Mouse (Mus musculus) lung, embryonic 14.5 days (tissue): Measurements from ENCODE around the gene Trim47. TPM values are rescaled to one million over a fixed set of nuclear protein-coding genes. Genes with fewer than 3 reads are reported as not detected.

ENCODE experiments used
- ATAC-seq: fragments of 200-750 bp; cut with Nextera tagmentation; 2 replicates; pipeline ENCODE4 v1.8.0; 2017; ENCODE audit warnings: mild to moderate bottlenecking, moderate TSS enrichment, moderate library complexity; ENCODE audit not compliant: insufficient read depth
- DNase-seq: peaks from one replicate; pipeline ENCODE4 v3.0.0-alpha.2; 2015
- H3K27ac ChIP-seq: fragments of 300-500 bp; sonication (generic); 2 replicates; pipeline ENCODE4 v1.5.1; 2014; ENCODE audit warnings: low read depth, mild to moderate bottlenecking, moderate library complexity
- H3K27me3 ChIP-seq: fragments of 300-500 bp; sonication (generic); 2 replicates; pipeline ENCODE4 v1.6.1; 2014; ENCODE audit warnings: low read length, control low read depth; ENCODE audit not compliant: insufficient read depth
- H3K36me3 ChIP-seq: fragments of 300-500 bp; sonication (generic); 2 replicates; pipeline ENCODE4 v1.6.1; 2014; ENCODE audit warnings: control low read depth; ENCODE audit not compliant: insufficient read depth
- H3K4me1 ChIP-seq: fragments of 300-500 bp; sonication (generic); 2 replicates; pipeline ENCODE4 v1.6.1; 2014; ENCODE audit warnings: antibody characterized with exemption, control low read depth; ENCODE audit not compliant: insufficient read depth
- H3K4me2 ChIP-seq: fragments of 300-500 bp; sonication (generic); 2 replicates; pipeline ENCODE4 v1.6.1; 2014; ENCODE audit warnings: mild to moderate bottlenecking
- H3K4me3 ChIP-seq: fragments of 300-500 bp; sonication (generic); 2 replicates; pipeline ENCODE4 v1.5.1; 2014; ENCODE audit warnings: low read depth, low read length
- H3K9ac ChIP-seq: fragments of 300-500 bp; sonication (generic); 2 replicates; pipeline ENCODE4 v1.6.1; 2014
- H3K9me3 ChIP-seq: fragments of 300-500 bp; sonication (generic); 2 replicates; pipeline ENCODE4 v1.6.1; 2016; ENCODE audit warnings: low read depth, low read length, control low read depth
- CTCF ChIP-seq: IDR thresholded peaks from 2 replicates; pipeline ENCODE4 v1.5.1; 2016; ENCODE audit warnings: antibody characterized with exemption, low read depth
- WGBS: fragments of 180-500 bp; shearing (Covaris S2); extraction: QIAGEN DNeasy Blood & Tissue Kit; methylation state at CpG from one replicate; pipeline ENCODE4 v1.1.7; 2014; 5-methylcytosine and 5-hydroxymethylcytosine counted together
- polyA plus RNA-seq: library from polyadenylated mRNA; unstranded; fragments of >200 nt; fragmentation: Nextera tagmentation; extraction: Ambion mirVana; gene quantifications from 2 replicates; pipeline ENCODE4 v1.2.1, GENCODE M21; 2014

Trim47 gene
- polyA plus RNA-seq, 1 experiment from 2014 or later: 12.7 TPM

DNA sequence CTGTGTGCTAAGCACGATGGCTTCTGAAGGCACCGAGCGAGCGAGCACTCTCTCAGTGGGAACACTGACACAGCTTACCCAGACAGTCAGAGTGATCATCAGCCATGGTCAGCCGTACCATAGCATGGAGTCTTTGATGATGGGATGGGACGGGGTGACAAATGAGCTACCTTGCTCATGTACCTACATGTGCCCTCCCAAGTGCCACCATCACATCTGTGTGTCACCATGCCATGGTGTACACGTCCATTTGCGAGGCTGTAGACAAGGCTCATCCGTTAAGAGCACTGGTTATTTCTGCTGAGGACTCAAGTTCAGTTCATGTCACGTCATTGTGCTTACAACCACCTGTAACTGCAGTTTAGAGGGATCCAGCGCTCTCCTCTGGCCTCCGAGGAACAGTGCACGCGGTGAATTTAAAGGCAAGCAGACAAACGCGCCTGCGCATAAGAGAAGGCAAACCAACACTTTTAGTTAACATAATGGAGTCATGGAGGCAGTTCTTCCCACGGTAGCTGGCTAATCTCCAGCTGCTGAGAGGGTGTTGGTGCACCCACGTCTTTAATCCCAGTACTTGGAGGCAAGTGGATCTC, 15.3 kb downstream of the Trim47 start:
- TF ChIP-seq CTCF: no peak
- Histone ChIP-seq H3K4me1 (peaks cover 15% of the 10 kb centered on the region), H3K4me3 (no peak overlapping the region), H3K9me3 (no peaks in the 10 kb centered on the region), H3K27me3 (peaks cover 39% of the 10 kb centered on the region), H3K36me3 (no peaks in the 10 kb centered on the region), H3K4me2 (no peak overlapping the region), H3K9ac (no peak overlapping the region), H3K27ac (no peak overlapping the region)
- no peak for ATAC-seq
- WGBS: 82% methylated on average over 19 of the region's 19 CpGs
- no peak for DNase-seq

DNA sequence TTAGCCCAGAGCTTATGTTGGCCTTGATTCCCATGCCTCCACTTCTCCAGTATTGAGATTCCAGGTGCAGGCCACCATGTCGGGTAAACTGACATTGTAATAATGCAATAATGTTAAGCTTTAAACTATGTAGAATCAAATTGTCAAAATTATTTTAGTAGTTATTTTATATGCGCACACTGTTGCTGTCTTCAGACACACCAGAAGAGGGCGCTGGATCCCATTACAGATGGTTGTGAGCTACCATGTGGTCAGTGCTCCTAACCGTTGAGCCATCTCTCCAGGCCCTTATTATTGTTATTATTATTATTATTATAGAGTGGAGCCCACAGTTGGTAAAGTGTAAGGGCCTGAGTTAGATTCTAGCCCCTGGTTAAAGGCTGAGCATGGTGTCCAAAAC, 15.9 kb downstream of the Trim47 start:
- H3K9me3 ChIP-seq: no peaks in the 10 kb centered on the region
- ATAC-seq: no peak
- peak; percentile 36 for TF ChIP-seq CTCF
- no peak overlapping the region for H3K4me3 ChIP-seq
- H3K4me1 ChIP-seq: peaks cover 21% of the 10 kb centered on the region
- no peak overlapping the region for H3K4me2 ChIP-seq
- DNase-seq: no peak
- H3K27me3 ChIP-seq: peaks cover 41% of the 10 kb centered on the region
- no peak overlapping the region for H3K9ac ChIP-seq
- 74% methylated on average over 4 of the region's 4 CpGs for WGBS
- no peaks in the 10 kb centered on the region for H3K36me3 ChIP-seq
- no peak overlapping the region for H3K27ac ChIP-seq

DNA sequence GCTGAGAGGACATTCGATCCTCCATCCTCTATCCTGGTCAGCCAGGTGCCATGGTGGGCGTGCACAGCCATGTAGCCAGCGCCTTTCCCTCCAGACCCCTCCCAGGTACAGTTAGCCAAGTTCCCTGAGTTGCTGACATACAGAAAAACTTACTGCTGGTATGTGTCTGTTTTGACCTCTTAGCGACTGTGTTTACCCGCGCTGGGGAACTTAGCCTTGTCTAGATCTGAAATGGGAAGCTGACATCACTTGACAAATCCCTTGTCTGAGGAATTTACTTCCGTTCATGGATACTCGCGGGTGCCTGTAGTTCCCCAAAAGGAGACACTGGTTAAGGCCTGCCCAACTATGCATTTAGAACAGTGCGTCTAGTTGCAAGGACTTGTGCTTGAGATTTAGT, 16.5 kb downstream of the Trim47 start:
- ATAC-seq (peak; percentile 26; the same call in 1 of the 2 replicates), DNase-seq (peak; percentile 69)
- peak overlapping the region; percentile 52; the same call in 1 of the 2 replicates for H3K27ac ChIP-seq
- no peaks in the 10 kb centered on the region for H3K36me3 ChIP-seq
- no peak for TF ChIP-seq CTCF
- peaks cover 24% of the 10 kb centered on the region for H3K4me1 ChIP-seq
- peak overlapping the region; percentile 73 for H3K4me2 ChIP-seq
- peak overlapping the region; percentile 48 for H3K9ac ChIP-seq
- H3K9me3 ChIP-seq: no peaks in the 10 kb centered on the region
- H3K27me3 ChIP-seq: peaks cover 41% of the 10 kb centered on the region
- 14% methylated on average over 10 of the region's 10 CpGs for WGBS
- H3K4me3 ChIP-seq: peak overlapping the region; percentile 53

DNA sequence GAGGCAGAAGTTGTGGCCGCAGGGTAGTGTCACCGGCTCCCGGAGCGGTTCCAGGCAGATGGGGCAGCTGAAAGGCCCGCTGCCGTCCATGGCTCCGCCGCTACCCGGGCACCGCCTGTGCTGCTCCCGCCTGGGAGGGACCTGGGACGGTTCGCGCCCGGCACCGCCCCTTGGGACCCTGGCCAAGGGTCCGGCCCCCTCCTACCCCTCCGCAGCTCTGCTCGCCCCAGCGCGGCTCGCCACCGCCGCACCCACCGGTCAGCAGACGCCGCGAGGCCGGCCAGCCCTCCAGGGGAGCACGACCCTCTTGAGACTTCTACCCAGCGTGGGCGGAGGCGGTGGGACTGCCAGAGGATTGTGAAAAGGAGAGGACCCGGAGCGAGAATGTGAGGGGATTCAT, 16.9 kb downstream of the Trim47 start:
- no peak for TF ChIP-seq CTCF
- Histone ChIP-seq H3K27ac (peak overlapping the region; percentile 52), H3K9me3 (no peaks in the 10 kb centered on the region), H3K36me3 (no peaks in the 10 kb centered on the region), H3K27me3 (peaks cover 41% of the 10 kb centered on the region), H3K4me2 (peak overlapping the region; percentile 73), H3K4me3 (peak overlapping the region; percentile 53), H3K9ac (peak overlapping the region; percentile 48), H3K4me1 (peaks cover 24% of the 10 kb centered on the region)
- ATAC-seq: peak; percentile 75
- peak; percentile 76 for DNase-seq
- whole genome bisulfite sequencing: 2% methylated on average over 35 of the region's 35 CpGs

DNA sequence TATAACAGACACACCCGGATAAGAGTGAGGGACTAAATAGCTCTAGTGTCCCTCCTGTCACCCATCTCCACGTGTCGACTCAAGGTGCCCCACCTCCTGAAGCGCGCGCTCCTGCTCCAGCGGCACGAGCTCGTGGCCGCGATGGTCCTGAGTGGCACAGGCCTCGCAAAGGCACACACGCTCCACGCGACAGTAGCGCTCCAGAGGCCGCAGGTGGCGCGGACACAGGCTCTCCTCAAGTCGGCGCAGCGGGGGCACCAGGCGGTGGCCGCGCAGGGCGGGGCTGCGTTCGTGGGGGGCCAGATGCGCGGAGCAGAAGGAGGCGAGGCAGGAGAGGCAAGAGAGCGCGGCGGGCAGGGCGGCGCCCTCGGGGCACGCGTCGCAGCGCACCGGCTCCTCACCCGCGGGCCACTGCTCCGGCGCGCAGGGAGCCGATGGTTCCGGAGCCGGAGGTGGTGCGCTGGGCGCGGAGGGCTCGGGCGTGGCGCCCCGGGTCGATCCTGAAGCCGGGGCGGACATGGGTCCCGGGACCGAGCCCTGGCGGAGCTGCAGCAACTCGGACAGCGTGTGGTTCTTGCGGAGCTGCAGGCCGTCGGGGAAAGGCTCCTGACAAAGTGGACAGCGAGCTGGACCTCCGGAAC, 17.4 kb downstream of the Trim47 start:
- no peak for ATAC-seq
- no peak for DNase-seq
- Histone ChIP-seq H3K27me3 (peaks cover 41% of the 10 kb centered on the region), H3K4me3 (peak overlapping the region; percentile 53), H3K36me3 (no peaks in the 10 kb centered on the region), H3K4me2 (peak overlapping the region; percentile 73), H3K4me1 (peaks cover 25% of the 10 kb centered on the region), H3K27ac (peak overlapping the region; percentile 52), H3K9ac (peak overlapping the region; percentile 48), H3K9me3 (no peaks in the 10 kb centered on the region)
- WGBS: 1% methylated on average over 67 of the region's 70 CpGs
- no peak; the same call in 1 of the 2 replicates for TF ChIP-seq CTCF

DNA sequence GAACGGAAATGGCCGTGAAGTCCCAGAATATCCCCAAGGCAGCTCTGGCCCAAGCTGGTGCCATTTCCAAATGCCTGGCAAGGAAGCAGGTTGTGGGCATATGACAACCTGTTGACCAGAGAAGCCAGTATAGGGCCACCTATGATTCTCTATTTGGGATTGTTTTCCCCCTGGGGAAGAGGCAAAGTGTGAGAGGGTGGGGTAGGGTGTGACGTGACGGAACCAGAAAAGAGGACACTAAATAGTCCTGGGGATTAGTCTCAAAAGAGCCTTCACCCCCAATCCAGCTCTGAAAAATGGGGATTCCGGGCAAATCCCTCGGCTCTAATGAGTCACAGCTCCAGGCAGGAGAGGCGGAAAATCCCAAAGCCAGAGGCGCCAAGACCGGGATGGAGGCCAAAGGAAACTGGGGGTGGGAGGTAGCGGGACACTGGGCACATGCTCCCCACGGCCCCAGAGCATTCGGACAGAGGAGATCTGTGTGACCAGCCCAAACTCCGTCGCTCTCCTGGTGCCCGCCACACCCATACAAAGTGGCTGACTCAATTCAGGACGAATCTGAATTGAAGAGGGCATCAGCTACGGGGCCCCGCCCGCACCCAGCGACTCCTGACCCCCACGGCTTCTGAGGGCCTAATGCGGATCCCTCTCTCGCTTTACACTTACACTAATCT, 18.4 kb downstream of the Trim47 start:
- Histone ChIP-seq H3K27ac (no peak overlapping the region), H3K9ac (peak overlapping the region; percentile 48; the same call in 1 of the 2 replicates), H3K4me3 (peak overlapping the region; percentile 53), H3K36me3 (no peaks in the 10 kb centered on the region), H3K9me3 (no peaks in the 10 kb centered on the region), H3K4me1 (peaks cover 34% of the 10 kb centered on the region), H3K4me2 (peak overlapping the region; percentile 73), H3K27me3 (peaks cover 41% of the 10 kb centered on the region)
- DNase-seq (peak; percentile 48), ATAC-seq (no peak)
- TF ChIP-seq CTCF: no peak
- 9% methylated on average over 23 of the region's 23 CpGs for WGBS

DNA sequence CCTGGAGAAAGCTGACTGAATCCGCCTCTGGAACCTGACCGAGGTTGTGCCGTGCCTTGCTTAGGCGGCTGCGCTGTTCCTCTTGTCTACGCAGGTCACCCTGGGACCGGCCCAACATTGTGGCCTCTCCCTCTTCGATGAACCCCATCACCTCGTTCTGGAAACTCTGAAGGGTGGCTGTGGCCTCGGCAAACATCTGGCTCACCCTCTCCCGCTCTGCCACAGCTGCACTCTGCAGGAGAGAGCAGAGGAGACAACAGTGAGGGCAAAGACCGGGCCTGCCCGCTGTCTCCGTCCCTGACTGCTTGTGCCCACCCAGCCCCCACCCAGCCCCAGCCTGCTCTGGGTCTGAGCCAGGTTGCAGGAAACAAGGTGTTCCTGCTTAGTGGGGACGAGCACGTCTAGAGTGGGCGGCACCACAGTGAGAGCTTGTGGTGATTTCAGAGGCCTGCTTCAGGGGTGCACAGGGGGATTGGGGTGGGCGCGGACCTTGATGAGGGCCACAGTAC, 19.2 kb downstream of the Trim47 start:
- ATAC-seq (no peak), DNase-seq (no peak)
- H3K9me3 ChIP-seq: no peaks in the 10 kb centered on the region
- peaks cover 34% of the 10 kb centered on the region for H3K4me1 ChIP-seq
- TF ChIP-seq CTCF: no peak
- H3K27ac ChIP-seq: no peak overlapping the region
- H3K27me3 ChIP-seq: peaks cover 41% of the 10 kb centered on the region
- H3K9ac ChIP-seq: peak overlapping the region; percentile 13
- H3K4me3 ChIP-seq: peak overlapping the region; percentile 53
- H3K36me3 ChIP-seq: no peaks in the 10 kb centered on the region
- 26% methylated on average over 19 of the region's 19 CpGs for WGBS
- H3K4me2 ChIP-seq: peak overlapping the region; percentile 73
